8 mouse cellular contexts compared by ENCODE assay signal in genomic region chr19:21472121-21472780, GRCm38 (mm10). TPM values are rescaled to one million over a fixed set of nuclear protein-coding genes. Genes with fewer than 3 reads are reported as not detected.
A peak's percentile ranks its signal among the peaks of the same experiment; 100 is the strongest.
DNase-seq lines count a peak whose midpoint lies in the region; ATAC-seq and TF ChIP-seq lines count a peak whose summit lies in the region.

No protein-coding gene starts in this region.

- no peak for ATAC-seq in embryonic facial prominence, embryonic 13.5 days (ENCODE audit: insufficient number of reproducible peaks, insufficient read depth, low FRiP score, low TSS enrichment, low read depth)
- ATAC-seq in limb, embryonic 12.5 days (ENCODE audit: insufficient number of reproducible peaks, insufficient read depth, low FRiP score, low TSS enrichment, low read depth) = peak; percentile 31; the same call in 1 of the 2 replicates
- ATAC-seq in midbrain, embryonic 13.5 days = peak; percentile 68

- no peak for TF ChIP-seq POLR2A in kidney, adult 2 months (IDR thresholded peaks at IDR 0.05; ENCODE audit: low read depth, low read length)

- peak; percentile 60 for TF ChIP-seq CTCF in kidney, adult 2 months (conservative IDR thresholded peaks at IDR 0.05; ENCODE audit: insufficient read depth, insufficient read length, low read depth, low read length)

- peaks cover 26% of the 10 kb centered on the region for H3K27me3 ChIP-seq in embryonic facial prominence, embryonic 13.5 days
- H3K27me3 ChIP-seq in kidney, adult 2 months (replicated peaks; ENCODE audit: control insufficient read depth, insufficient read depth, low read length) = no peaks in the 10 kb centered on the region
- H3K27me3 ChIP-seq in limb, embryonic 12.5 days = peaks cover 34% of the 10 kb centered on the region
- H3K27me3 ChIP-seq in midbrain, embryonic 13.5 days = peaks cover 26% of the 10 kb centered on the region

- 2% methylated on average over 48 of the region's 48 CpGs for WGBS in embryonic facial prominence, embryonic 13.5 days
- WGBS in kidney, adult 2 months = 2% methylated on average over 48 of the region's 48 CpGs
- WGBS in limb, embryonic 12.5 days = 2% methylated on average over 48 of the region's 48 CpGs
- WGBS in midbrain, embryonic 13.5 days = 2% methylated on average over 48 of the region's 48 CpGs

- H3K9me3 ChIP-seq in embryonic facial prominence, embryonic 13.5 days = 0 out of 2 replicates have a peak, but pooled peaks cover 3% of the 10 kb centered on the region
- H3K9me3 ChIP-seq in limb, embryonic 12.5 days = peaks cover 9% of the 10 kb centered on the region; the same call in 1 of the 2 replicates
- H3K9me3 ChIP-seq in midbrain, embryonic 13.5 days = peaks cover 10% of the 10 kb centered on the region

- H3K4me1 ChIP-seq in embryonic facial prominence, embryonic 13.5 days = peaks cover 9% of the 10 kb centered on the region; the same call in 1 of the 2 replicates
- no peaks in the 10 kb centered on the region for H3K4me1 ChIP-seq in kidney, adult 2 months (ENCODE audit: control insufficient read depth, insufficient read depth, low read length)
- peaks cover 7% of the 10 kb centered on the region; the same call in 1 of the 2 replicates for H3K4me1 ChIP-seq in limb, embryonic 12.5 days (replicated peaks)
- H3K4me1 ChIP-seq in midbrain, embryonic 13.5 days (replicated peaks) = peaks cover 11% of the 10 kb centered on the region

- peak overlapping the region; percentile 88 for H3K4me2 ChIP-seq in embryonic facial prominence, embryonic 13.5 days
- H3K4me2 ChIP-seq in limb, embryonic 12.5 days = peak overlapping the region; percentile 86
- H3K4me2 ChIP-seq in midbrain, embryonic 13.5 days (replicated peaks) = peak overlapping the region; percentile 79

- H3K27ac ChIP-seq in embryonic facial prominence, embryonic 13.5 days = no peak overlapping the region
- H3K27ac ChIP-seq in kidney, adult 2 months (ENCODE audit: insufficient read depth, low read depth, low read length) = no peak overlapping the region
- no peak overlapping the region for H3K27ac ChIP-seq in limb, embryonic 12.5 days
- H3K27ac ChIP-seq in midbrain, embryonic 13.5 days = no peak overlapping the region

- H3K9ac ChIP-seq in embryonic facial prominence, embryonic 13.5 days = peak overlapping the region; percentile 60
- 0 out of 2 replicates have a peak overlapping the region, but pooled peaks have one; percentile 31 for H3K9ac ChIP-seq in limb, embryonic 12.5 days (replicated peaks)
- H3K9ac ChIP-seq in midbrain, embryonic 13.5 days (replicated peaks) = peak overlapping the region; percentile 57; the same call in 1 of the 2 replicates

- DNase-seq in adrenal gland, adult (ENCODE audit: inconsistent age in 2 of 2, low spot score in 1 of 2) = peak; percentile 79 to 95
- peak; percentile 89 to 93 for DNase-seq in heart, adult 18-20 months
- DNase-seq in kidney, adult 2 months = peak; percentile 79
- peak; percentile 29 to 38 for DNase-seq in spleen, adult 18-20 months
- DNase-seq in c-Kit-positive CD71-positive TER-119-positive erythroid progenitor cells, embryonic 14.5 days (ENCODE audit: low spot score) = no peak

- H3K36me3 ChIP-seq in embryonic facial prominence, embryonic 13.5 days = no peaks in the 10 kb centered on the region
- H3K36me3 ChIP-seq in kidney, adult 2 months (ENCODE audit: control insufficient read depth, insufficient read depth, low read length) = no peaks in the 10 kb centered on the region
- H3K36me3 ChIP-seq in limb, embryonic 12.5 days = no peaks in the 10 kb centered on the region
- H3K36me3 ChIP-seq in midbrain, embryonic 13.5 days = no peaks in the 10 kb centered on the region

- peak overlapping the region; percentile 49 for H3K4me3 ChIP-seq in embryonic facial prominence, embryonic 13.5 days
- H3K4me3 ChIP-seq in kidney, adult 2 months (ENCODE audit: insufficient read depth, low read depth, low read length) = peak overlapping the region; percentile 53
- H3K4me3 ChIP-seq in limb, embryonic 12.5 days (replicated peaks) = peak overlapping the region; percentile 50
- peak overlapping the region; percentile 46 for H3K4me3 ChIP-seq in midbrain, embryonic 13.5 days (replicated peaks)

RNA-seq across cellular contexts. Expression of gene Gda, which starts 1.0 kb away (rescaled TPM):
- polyA plus RNA-seq in embryonic facial prominence, embryonic 13.5 days (2015; fragmentation: Nextera tagmentation; extraction: Ambion mirVana) = 0.22 and 0.29 TPM in 2 replicates
- 10 to 100 TPM; 18.0 to 19.1 TPM for total RNA-seq in heart, adult 18-20 months (2021)
- 1.1 and 1.4 TPM in 2 replicates for polyA plus RNA-seq in kidney, adult 2 months (2012; rRNA removed)
- not detected in 2 replicates for polyA plus RNA-seq in limb, embryonic 12.5 days (2016; fragmentation: Nextera tagmentation; extraction: Ambion mirVana)
- 0.08 and 0.15 TPM in 2 replicates for polyA plus RNA-seq in midbrain, embryonic 13.5 days (2015; fragmentation: Nextera tagmentation; extraction: Ambion mirVana)
